Comparison of ENCODE assay signal across 8 mouse cellular contexts in genomic region chr7:18959446-18959845, GRCm38 (mm10). TPM values are rescaled to one million over a fixed set of nuclear protein-coding genes. Genes with fewer than 3 reads are reported as not detected.
DNase-seq lines count a peak whose midpoint lies in the region; ATAC-seq and TF ChIP-seq lines count a peak whose summit lies in the region.

No protein-coding gene starts in this region.

- H3K4me3 ChIP-seq in gastrocnemius, adult 2 months, result no peak overlapping the region

- intact Hi-C loops in gastrocnemius, adult 2 months (cut with DNase I), result no loop called here

- TF ChIP-seq CTCF in gastrocnemius, adult 2 months (IDR thresholded peaks at IDR 0.05), result no peak

- H3K27ac ChIP-seq in gastrocnemius, adult 2 months, result peak overlapping the region; percentile 76

- peak; percentile 27 for DNase-seq in gastrocnemius, adult 2 months
- DNase-seq in gastrocnemius, postnatal 10 days, result no peak
- DNase-seq in 416B (ENCODE audit: low read depth), result peak; percentile 88
- peak; percentile 66 for DNase-seq in kidney, adult 9 months
- DNase-seq in layer of hippocampus, adult 9-11 months, result no peak
- DNase-seq in layer of hippocampus, adult 9-10 months (ENCODE audit: low spot score), result no peak

- peak; percentile 26 for ATAC-seq in granulocyte monocyte progenitor cell, adult 5-6 weeks (replicated peaks; ENCODE audit: poor library complexity, severe bottlenecking)
- ATAC-seq in erythroblast, adult 5-6 weeks (replicated peaks; ENCODE audit: low FRiP score, poor library complexity, severe bottlenecking), result no peak

RNA-seq across cellular contexts. Expression of gene Nanos2, which starts 27.8 kb away (rescaled TPM):
- total RNA-seq in gastrocnemius, adult 2 months (2021), result not detected
- not detected for total RNA-seq in gastrocnemius, postnatal 10 days (2021)
- total RNA-seq in granulocyte monocyte progenitor cell, adult 5-6 weeks (2014; fragmentation: Nextera tagmentation), result not detected in 2 replicates
- total RNA-seq in granulocyte monocyte progenitor cell, adult 5-6 weeks (2017), result not detected in 2 replicates
- not detected in 2 replicates for total RNA-seq in erythroblast, adult 5-6 weeks (2015; ENCODE audit: low replicate concordance)
- not detected in 2 replicates for total RNA-seq in erythroblast, adult 5-6 weeks (2017; ENCODE audit: low replicate concordance)

RNA-seq across cellular contexts. Expression of gene Mypop, which starts 31.6 kb away (rescaled TPM):
- total RNA-seq in gastrocnemius, adult 2 months (2021), result 1 to 10 TPM; 6.3 to 6.7 TPM
- 1 to 10 TPM; 2.0 to 3.5 TPM for total RNA-seq in gastrocnemius, postnatal 10 days (2021)
- not detected in 2 replicates for total RNA-seq in granulocyte monocyte progenitor cell, adult 5-6 weeks (2014; fragmentation: Nextera tagmentation)
- 0.82 TPM in 1 of 2 replicates, not detected in the other for total RNA-seq in granulocyte monocyte progenitor cell, adult 5-6 weeks (2017)
- not detected in 2 replicates for total RNA-seq in erythroblast, adult 5-6 weeks (2015; ENCODE audit: low replicate concordance)
- 0.43 TPM in 1 of 2 replicates, not detected in the other for total RNA-seq in erythroblast, adult 5-6 weeks (2017; ENCODE audit: low replicate concordance)

RNA-seq across cellular contexts. Expression of gene Nova2, which starts 33.8 kb away (rescaled TPM):
- total RNA-seq in gastrocnemius, adult 2 months (2021), result 1 to 10 TPM; 1.6 to 2.1 TPM
- total RNA-seq in gastrocnemius, postnatal 10 days (2021), result 1 to 10 TPM; 2.9 to 4.1 TPM
- total RNA-seq in granulocyte monocyte progenitor cell, adult 5-6 weeks (2014; fragmentation: Nextera tagmentation), result not detected in 2 replicates
- total RNA-seq in granulocyte monocyte progenitor cell, adult 5-6 weeks (2017), result not detected in 2 replicates
- not detected in 2 replicates for total RNA-seq in erythroblast, adult 5-6 weeks (2015; ENCODE audit: low replicate concordance)
- total RNA-seq in erythroblast, adult 5-6 weeks (2017; ENCODE audit: low replicate concordance), result not detected in 2 replicates

RNA-seq across cellular contexts. Expression of gene Irf2bp1, which starts 44.4 kb away (rescaled TPM):
- 10 to 100 TPM; 18.2 to 20.5 TPM for total RNA-seq in gastrocnemius, adult 2 months (2021)
- 10 to 100 TPM; 20.4 to 24.0 TPM for total RNA-seq in gastrocnemius, postnatal 10 days (2021)
- 14.5 and 24.3 TPM in 2 replicates for total RNA-seq in granulocyte monocyte progenitor cell, adult 5-6 weeks (2014; fragmentation: Nextera tagmentation)
- 8.4 and 17.5 TPM in 2 replicates for total RNA-seq in granulocyte monocyte progenitor cell, adult 5-6 weeks (2017)
- 5.6 and 7.3 TPM in 2 replicates for total RNA-seq in erythroblast, adult 5-6 weeks (2015; ENCODE audit: low replicate concordance)
- 0.77 and 3.9 TPM in 2 replicates for total RNA-seq in erythroblast, adult 5-6 weeks (2017; ENCODE audit: low replicate concordance)

RNA-seq across cellular contexts. Expression of gene Ccdc61, which starts 49.2 kb away (rescaled TPM):
- 1 to 10 TPM; 4.1 to 5.6 TPM for total RNA-seq in gastrocnemius, adult 2 months (2021)
- 1 to 10 TPM; 5.9 to 9.4 TPM for total RNA-seq in gastrocnemius, postnatal 10 days (2021)
- 34.6 and 45.4 TPM in 2 replicates for total RNA-seq in granulocyte monocyte progenitor cell, adult 5-6 weeks (2014; fragmentation: Nextera tagmentation)
- total RNA-seq in granulocyte monocyte progenitor cell, adult 5-6 weeks (2017), result 11.4 and 12.1 TPM in 2 replicates
- 5.2 TPM in 1 of 2 replicates, not detected in the other for total RNA-seq in erythroblast, adult 5-6 weeks (2015; ENCODE audit: low replicate concordance)
- total RNA-seq in erythroblast, adult 5-6 weeks (2017; ENCODE audit: low replicate concordance), result 5.8 and 16.9 TPM in 2 replicates

Comparison
In these comparisons a context has a peak if more than half of its experiments do, and no peak if none do; other contexts are left out.
1. DNase-seq: peak in gastrocnemius, adult 2 months (single experiment), 416B (single experiment) and kidney, adult 9 months (single experiment); none in gastrocnemius, postnatal 10 days (single experiment), layer of hippocampus, adult 9-11 months (single experiment) and layer of hippocampus, adult 9-10 months (single experiment).